Mouse (Mus musculus): ENCODE measurements at regions not wholly inside any gene's neighbourhood (a gene's known extent, or its start where the extent isn't known, plus 50 kb on each side); places are given as distances from the start of the nearest gene placed in this dataset.
A peak's percentile ranks its signal among the peaks of the same experiment; 100 is the strongest.
"Not testable (repeated sequence)": the region's sequence is repeated elsewhere in the genome, so short reads cannot be mapped to it uniquely, and the experiment has no call there.

DNA sequence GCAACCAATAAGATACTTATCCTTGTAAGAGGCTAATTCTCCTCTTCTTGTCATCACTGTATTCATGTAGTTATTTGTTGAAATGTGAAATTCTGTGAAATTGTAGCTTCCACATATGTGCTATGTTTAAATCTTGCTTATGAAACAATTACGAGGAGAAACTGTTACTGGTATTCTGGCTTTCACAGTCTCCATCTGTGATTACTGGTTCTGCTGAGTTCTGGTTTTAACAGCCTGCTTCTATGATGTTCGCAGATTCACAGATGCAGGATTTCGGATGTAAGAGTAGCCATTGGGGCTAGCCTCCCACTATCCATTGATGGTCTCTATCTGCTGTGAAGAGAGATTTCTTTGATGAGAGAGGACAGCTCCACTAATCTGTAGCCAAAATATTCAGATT lies 1067.2 kb upstream of the Aga start:
- DNase-seq = no peak
- no peak for TF ChIP-seq POLR2A (IDR thresholded peaks at IDR 0.05; ENCODE audit: borderline replicate concordance, insufficient read depth, low read length)
- no peak for TF ChIP-seq CTCF (IDR thresholded peaks at IDR 0.05; ENCODE audit: borderline replicate concordance, insufficient read depth, low read depth, low read length)
- WGBS = 94% methylated on average over 3 of the region's 3 CpGs
- Histone ChIP-seq H3K4me3 (replicated peaks; ENCODE audit: insufficient read depth, low read depth, low read length) (no peak overlapping the region), H3K27me3 (ENCODE audit: control insufficient read depth, insufficient read depth, low read length) (no peaks in the 10 kb centered on the region), H3K4me1 (ENCODE audit: control insufficient read depth, insufficient read depth, low read length) (no peaks in the 10 kb centered on the region), H3K27ac (ENCODE audit: insufficient read depth, low read length) (no peak overlapping the region)

DNA sequence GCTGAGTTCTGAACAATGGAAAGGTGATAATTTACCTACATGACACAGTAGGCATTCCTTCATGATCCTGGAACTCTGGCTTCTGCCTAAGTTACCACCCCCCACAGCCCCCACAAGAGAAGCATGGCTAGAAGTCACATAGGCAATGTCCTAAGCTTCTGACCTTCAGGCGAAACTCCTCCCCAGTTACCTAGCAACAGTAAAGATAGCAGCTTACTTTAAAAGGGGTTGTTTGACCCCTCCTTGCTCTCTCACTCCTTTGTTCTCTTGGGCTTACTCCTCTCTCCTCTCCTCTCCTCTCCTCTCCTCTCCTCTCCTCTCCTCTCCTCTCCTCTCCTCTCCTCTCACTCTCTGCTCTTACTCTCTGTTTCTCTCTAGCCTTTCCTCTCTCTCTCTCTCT lies 1059.8 kb upstream of the Aga start:
- not testable (repeated sequence) for H3K27me3 ChIP-seq (ENCODE audit: control insufficient read depth, insufficient read depth, low read length); H3K4me1 ChIP-seq (ENCODE audit: control insufficient read depth, insufficient read depth, low read length); H3K27ac ChIP-seq (ENCODE audit: insufficient read depth, low read length); H3K4me3 ChIP-seq (replicated peaks; ENCODE audit: insufficient read depth, low read depth, low read length); DNase-seq
- 67% methylated on average over 1 of the region's 1 CpGs for WGBS

DNA sequence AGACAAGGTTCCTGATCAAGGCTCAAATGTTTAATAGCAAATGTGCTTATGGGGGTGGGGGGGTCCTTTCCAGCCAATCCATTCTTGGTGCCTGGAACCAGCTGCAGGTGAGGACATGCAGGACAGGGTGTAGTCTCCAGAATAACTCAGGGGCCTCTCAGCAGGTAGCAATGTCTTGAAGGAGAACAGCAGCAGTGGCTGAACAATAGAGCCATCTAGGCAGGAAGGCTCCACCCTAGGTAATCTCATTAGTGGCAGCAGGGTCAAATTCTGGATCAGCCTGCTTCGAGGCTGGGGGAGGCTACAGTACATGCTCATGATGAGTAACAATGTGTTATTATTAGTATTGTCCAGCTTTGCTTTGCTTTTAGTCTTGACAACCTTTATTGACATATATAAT lies 1055.9 kb upstream of the Aga start:
- no peak overlapping the region for H3K27ac ChIP-seq (ENCODE audit: insufficient read depth, low read length)
- no peak for TF ChIP-seq CTCF (IDR thresholded peaks at IDR 0.05; ENCODE audit: borderline replicate concordance, insufficient read depth, low read depth, low read length)
- no peak for TF ChIP-seq POLR2A (IDR thresholded peaks at IDR 0.05; ENCODE audit: borderline replicate concordance, insufficient read depth, low read length)
- no peak for DNase-seq
- WGBS = 32% methylated on average over 1 of the region's 1 CpGs
- H3K4me1 ChIP-seq (ENCODE audit: control insufficient read depth, insufficient read depth, low read length) = no peaks in the 10 kb centered on the region
- H3K27me3 ChIP-seq (ENCODE audit: control insufficient read depth, insufficient read depth, low read length) = no peaks in the 10 kb centered on the region
- no peak overlapping the region for H3K4me3 ChIP-seq (replicated peaks; ENCODE audit: insufficient read depth, low read depth, low read length)

DNA sequence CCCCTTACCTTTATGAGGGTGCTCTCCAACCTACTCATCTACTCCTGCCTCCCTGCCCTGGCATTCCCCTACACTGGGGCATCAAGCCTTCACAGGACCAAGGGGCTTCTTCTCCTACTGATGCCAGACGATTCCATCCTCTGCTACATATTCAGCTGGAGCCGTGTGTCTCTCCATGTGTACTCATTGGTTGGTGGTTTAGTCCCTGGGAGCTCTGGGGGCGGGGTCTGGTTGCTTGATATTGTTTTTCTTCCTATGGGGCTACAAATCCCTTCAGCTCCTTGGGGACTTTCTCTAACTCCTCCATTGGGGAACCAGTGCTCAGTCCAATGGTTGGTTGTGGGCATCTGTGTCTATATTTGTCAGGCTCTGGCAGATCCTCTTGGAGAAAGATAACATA lies 1055.3 kb upstream of the Aga start:
- Histone ChIP-seq H3K27ac (ENCODE audit: insufficient read depth, low read length) (no peak overlapping the region), H3K4me3 (replicated peaks; ENCODE audit: insufficient read depth, low read depth, low read length) (no peak overlapping the region), H3K27me3 (ENCODE audit: control insufficient read depth, insufficient read depth, low read length) (no peaks in the 10 kb centered on the region), H3K4me1 (ENCODE audit: control insufficient read depth, insufficient read depth, low read length) (no peaks in the 10 kb centered on the region)
- TF ChIP-seq CTCF (IDR thresholded peaks at IDR 0.05; ENCODE audit: borderline replicate concordance, insufficient read depth, low read depth, low read length) (no peak), POLR2A (IDR thresholded peaks at IDR 0.05; ENCODE audit: borderline replicate concordance, insufficient read depth, low read length) (no peak)
- DNase-seq = no peak
- 76% methylated on average over 3 of the region's 3 CpGs for WGBS

GRCm38 (mm10) chr8:52502396-52502795 lies 1009.1 kb upstream of the Aga start:
- Histone ChIP-seq H3K27ac (ENCODE audit: insufficient read depth, low read length) (no peak overlapping the region), H3K27me3 (ENCODE audit: control insufficient read depth, insufficient read depth, low read length) (no peaks in the 10 kb centered on the region), H3K4me1 (ENCODE audit: control insufficient read depth, insufficient read depth, low read length) (no peaks in the 10 kb centered on the region), H3K4me3 (replicated peaks; ENCODE audit: insufficient read depth, low read depth, low read length) (no peak overlapping the region)
- TF ChIP-seq CTCF (IDR thresholded peaks at IDR 0.05; ENCODE audit: borderline replicate concordance, insufficient read depth, low read depth, low read length) (no peak), POLR2A (IDR thresholded peaks at IDR 0.05; ENCODE audit: borderline replicate concordance, insufficient read depth, low read length) (no peak)
- WGBS = 81% methylated on average over 2 of the region's 2 CpGs
- no peak for DNase-seq

DNA sequence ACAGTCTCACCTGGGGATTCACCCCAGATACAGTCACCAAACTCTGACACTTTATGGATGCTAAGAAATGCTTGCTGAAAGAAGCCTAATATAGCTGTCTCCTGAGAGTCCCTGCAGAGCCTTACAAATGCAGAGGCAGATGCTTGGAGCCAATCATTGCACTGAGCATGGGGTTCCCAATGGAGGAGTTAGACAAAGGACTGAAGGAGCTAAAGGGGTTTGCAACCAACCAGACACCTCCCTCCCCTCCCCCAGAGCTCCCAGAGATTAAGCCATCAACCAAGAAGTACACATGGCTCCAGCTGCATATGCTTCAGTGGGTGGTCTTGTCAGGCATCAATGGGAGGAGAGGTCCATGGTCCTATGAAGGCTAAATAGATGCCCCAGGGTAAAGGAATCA lies 999.7 kb upstream of the Aga start:
- H3K27me3 ChIP-seq (ENCODE audit: control insufficient read depth, insufficient read depth, low read length) = no peaks in the 10 kb centered on the region
- DNase-seq = no peak
- no peak for TF ChIP-seq CTCF (IDR thresholded peaks at IDR 0.05; ENCODE audit: borderline replicate concordance, insufficient read depth, low read depth, low read length)
- TF ChIP-seq POLR2A (IDR thresholded peaks at IDR 0.05; ENCODE audit: borderline replicate concordance, insufficient read depth, low read length) = no peak
- no peak overlapping the region for H3K4me3 ChIP-seq (replicated peaks; ENCODE audit: insufficient read depth, low read depth, low read length)
- H3K27ac ChIP-seq (ENCODE audit: insufficient read depth, low read length) = no peak overlapping the region
- H3K4me1 ChIP-seq (ENCODE audit: control insufficient read depth, insufficient read depth, low read length) = no peaks in the 10 kb centered on the region

GRCm38 (mm10) chr8:52543364-52543763 lies 968.2 kb upstream of the Aga start:
- WGBS = 93% methylated on average over 3 of the region's 3 CpGs
- Histone ChIP-seq H3K4me3 (replicated peaks; ENCODE audit: insufficient read depth, low read depth, low read length) (no peak overlapping the region), H3K27ac (ENCODE audit: insufficient read depth, low read length) (no peak overlapping the region), H3K27me3 (ENCODE audit: control insufficient read depth, insufficient read depth, low read length) (no peaks in the 10 kb centered on the region), H3K4me1 (ENCODE audit: control insufficient read depth, insufficient read depth, low read length) (no peaks in the 10 kb centered on the region)
- TF ChIP-seq CTCF (IDR thresholded peaks at IDR 0.05; ENCODE audit: borderline replicate concordance, insufficient read depth, low read depth, low read length) (no peak), POLR2A (IDR thresholded peaks at IDR 0.05; ENCODE audit: borderline replicate concordance, insufficient read depth, low read length) (no peak)
- no peak for DNase-seq

DNA sequence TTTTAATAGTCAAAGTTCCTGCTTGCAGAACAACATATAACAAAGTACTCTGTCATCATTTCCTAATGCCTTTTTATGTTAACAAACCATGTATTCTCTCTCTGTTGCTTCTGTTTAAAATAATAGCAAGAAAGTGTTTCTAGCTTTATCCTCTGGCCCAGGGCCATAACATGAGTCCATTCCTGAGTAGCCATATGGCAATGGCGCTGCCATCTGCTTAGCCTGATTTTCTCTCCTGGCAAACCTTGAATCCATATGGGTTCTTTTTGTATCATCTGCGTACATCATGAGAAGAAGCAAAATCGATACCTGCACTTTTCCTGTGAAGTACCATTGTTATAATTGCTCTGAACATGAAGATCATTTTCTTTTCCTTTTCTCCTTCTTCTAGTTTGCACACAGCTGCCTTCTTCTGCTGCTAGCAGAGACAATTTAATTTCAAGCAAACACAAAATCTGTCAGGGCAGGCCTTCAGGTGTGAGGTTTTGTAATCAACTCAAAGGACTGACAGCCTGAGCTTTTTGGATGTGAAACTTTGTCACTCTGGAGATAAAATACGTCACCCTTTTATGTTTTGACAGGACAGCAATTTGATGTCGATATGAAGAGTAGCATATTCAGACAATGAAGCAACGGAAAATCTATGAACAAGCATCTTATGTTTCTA lies 940.2 kb upstream of the Aga start:
- DNase-seq = peak; percentile 94 to 97
- WGBS = 8% methylated on average over 6 of the region's 6 CpGs
- peak overlapping the region; percentile 77; the same call in 1 of the 2 replicates for H3K27ac ChIP-seq (ENCODE audit: insufficient read depth, low read length)
- H3K4me1 ChIP-seq (ENCODE audit: control insufficient read depth, insufficient read depth, low read length) = peaks cover 4% of the 10 kb centered on the region; the same call in 1 of the 2 replicates
- H3K4me3 ChIP-seq (replicated peaks; ENCODE audit: insufficient read depth, low read depth, low read length) = no peak overlapping the region
- no peak for TF ChIP-seq POLR2A (IDR thresholded peaks at IDR 0.05; ENCODE audit: borderline replicate concordance, insufficient read depth, low read length)
- no peak for TF ChIP-seq CTCF (IDR thresholded peaks at IDR 0.05; ENCODE audit: borderline replicate concordance, insufficient read depth, low read depth, low read length)
- no peaks in the 10 kb centered on the region for H3K27me3 ChIP-seq (ENCODE audit: control insufficient read depth, insufficient read depth, low read length)
